Mouse (Mus musculus) intestine, embryonic 16.5 days (tissue): ENCODE results near the gene Slc39a11. TPM values are rescaled to one million over a fixed set of nuclear protein-coding genes. Genes with fewer than 3 reads are reported as not detected.

ENCODE experiments used
- ATAC-seq: fragments of 200-750 bp; cut with Nextera tagmentation; 2 replicates; pipeline ENCODE4 v1.8.0; 2017; ENCODE audit warnings: moderate TSS enrichment, moderate library complexity
- H3K27ac ChIP-seq: fragments of 300-500 bp; sonication (generic); 2 replicates; pipeline ENCODE4 v1.5.1; 2014; ENCODE audit warnings: mild to moderate bottlenecking, low read length
- H3K27me3 ChIP-seq: fragments of 300-500 bp; sonication (generic); replicated peaks from 2 replicates; pipeline ENCODE4 v1.6.1; 2014; ENCODE audit warnings: low read length, control low read depth, mixed read lengths; ENCODE audit not compliant: control insufficient read depth, insufficient read depth
- H3K36me3 ChIP-seq: fragments of 300-500 bp; sonication (generic); 2 replicates; pipeline ENCODE4 v1.6.1; 2014; ENCODE audit warnings: low read length, control low read depth; ENCODE audit not compliant: control insufficient read depth, insufficient read depth
- H3K4me1 ChIP-seq: fragments of 300-500 bp; sonication (generic); 2 replicates; pipeline ENCODE4 v1.6.1; 2014; ENCODE audit warnings: low read length, control low read depth, mixed read lengths; ENCODE audit not compliant: control insufficient read depth, insufficient read depth
- H3K4me2 ChIP-seq: fragments of 300-500 bp; sonication (generic); 2 replicates; pipeline ENCODE4 v1.6.1; 2014; ENCODE audit warnings: low read depth, low read length, control low read depth
- H3K4me3 ChIP-seq: fragments of 300-500 bp; sonication (generic); 2 replicates; pipeline ENCODE4 v1.5.1; 2014; ENCODE audit warnings: mild to moderate bottlenecking, low read length
- H3K9ac ChIP-seq: fragments of 300-500 bp; sonication (generic); 2 replicates; pipeline ENCODE4 v1.6.1; 2014; ENCODE audit warnings: low read depth, low read length
- H3K9me3 ChIP-seq: fragments of 300-500 bp; sonication (generic); 2 replicates; pipeline ENCODE4 v1.6.1; 2016; ENCODE audit warnings: low read length, control low read depth; ENCODE audit not compliant: control insufficient read depth
- WGBS: fragments of 180-500 bp; shearing (Covaris S2); extraction: QIAGEN DNeasy Blood & Tissue Kit; methylation state at CpG from one replicate; pipeline ENCODE4 v1.1.7; 2014; 5-methylcytosine and 5-hydroxymethylcytosine counted together
- polyA plus RNA-seq: library from polyadenylated mRNA; unstranded; fragments of >200 nt; fragmentation: Nextera tagmentation; extraction: Ambion mirVana; gene quantifications from 2 replicates; pipeline ENCODE4 v1.2.1, GENCODE M21; 2015

The Slc39a11 gene
- polyA plus RNA-seq, 1 experiment from 2014 or later: 52.8 TPM

DNA sequence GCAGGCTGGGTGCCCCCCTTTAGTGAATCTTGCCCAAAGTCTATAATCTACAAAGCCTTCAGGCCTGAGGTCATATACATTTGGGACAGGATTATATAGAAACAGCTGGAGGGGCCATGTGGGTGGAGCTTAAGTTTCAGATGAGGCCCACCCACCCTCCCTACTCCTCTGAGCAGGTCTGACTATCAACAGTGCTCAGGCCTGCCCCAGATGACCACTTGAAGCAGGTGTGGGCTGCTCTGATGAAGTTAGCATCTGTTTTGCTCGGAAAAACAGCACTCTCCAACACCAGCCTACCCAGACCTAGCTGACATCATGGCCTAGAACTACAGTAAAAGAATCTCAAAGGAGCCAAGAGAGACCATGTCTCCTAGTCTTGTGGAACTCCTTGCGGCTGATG lies 189.8 kb downstream of the Slc39a11 start:
- H3K4me1 ChIP-seq: no peaks in the 10 kb centered on the region
- H3K27ac ChIP-seq: no peak overlapping the region
- no peaks in the 10 kb centered on the region for H3K9me3 ChIP-seq
- H3K36me3 ChIP-seq: no peaks in the 10 kb centered on the region
- H3K27me3 ChIP-seq: no peaks in the 10 kb centered on the region
- H3K4me3 ChIP-seq: no peak overlapping the region
- 93% methylated on average over 2 of the region's 2 CpGs for WGBS
- H3K9ac ChIP-seq: no peak overlapping the region
- no peak for ATAC-seq
- no peak overlapping the region for H3K4me2 ChIP-seq

DNA sequence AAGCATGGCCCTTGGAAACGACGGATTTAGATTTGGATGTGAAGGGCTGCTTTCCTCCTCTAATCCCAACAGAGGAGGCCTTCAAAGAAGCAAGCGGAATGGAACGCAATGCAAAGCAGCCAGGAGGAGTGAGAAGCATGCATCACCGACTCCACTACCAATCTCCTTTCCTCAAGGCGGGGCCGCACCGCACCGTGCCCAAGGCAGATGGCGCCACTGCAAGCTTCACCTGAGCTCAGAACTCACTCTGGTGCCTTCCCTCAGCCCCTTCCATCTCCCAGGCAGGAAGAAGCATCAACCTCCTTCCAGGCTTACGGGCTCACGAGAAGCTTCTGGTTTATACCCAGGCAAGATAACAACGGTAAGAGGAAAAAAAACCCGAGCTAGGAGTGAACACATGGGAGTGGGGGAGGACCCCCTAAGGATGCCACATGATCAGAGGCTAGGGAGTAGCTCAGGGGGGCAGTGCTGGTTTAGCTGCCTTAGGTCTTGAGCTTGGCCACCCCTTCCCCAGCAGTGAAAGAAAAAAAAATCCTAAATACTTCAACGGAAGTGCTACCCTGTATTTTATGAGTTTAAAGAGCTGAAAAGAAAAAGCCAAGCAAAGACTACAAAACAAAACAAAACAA lies 191.2 kb downstream of the Slc39a11 start:
- WGBS: 69% methylated on average over 15 of the region's 15 CpGs
- ATAC-seq: no peak
- no peaks in the 10 kb centered on the region for H3K9me3 ChIP-seq
- H3K27me3 ChIP-seq: no peaks in the 10 kb centered on the region
- H3K36me3 ChIP-seq: no peaks in the 10 kb centered on the region
- no peak overlapping the region for H3K4me2 ChIP-seq
- H3K4me3 ChIP-seq: no peak overlapping the region
- H3K4me1 ChIP-seq: no peaks in the 10 kb centered on the region
- H3K27ac ChIP-seq: no peak overlapping the region
- H3K9ac ChIP-seq: no peak overlapping the region

DNA sequence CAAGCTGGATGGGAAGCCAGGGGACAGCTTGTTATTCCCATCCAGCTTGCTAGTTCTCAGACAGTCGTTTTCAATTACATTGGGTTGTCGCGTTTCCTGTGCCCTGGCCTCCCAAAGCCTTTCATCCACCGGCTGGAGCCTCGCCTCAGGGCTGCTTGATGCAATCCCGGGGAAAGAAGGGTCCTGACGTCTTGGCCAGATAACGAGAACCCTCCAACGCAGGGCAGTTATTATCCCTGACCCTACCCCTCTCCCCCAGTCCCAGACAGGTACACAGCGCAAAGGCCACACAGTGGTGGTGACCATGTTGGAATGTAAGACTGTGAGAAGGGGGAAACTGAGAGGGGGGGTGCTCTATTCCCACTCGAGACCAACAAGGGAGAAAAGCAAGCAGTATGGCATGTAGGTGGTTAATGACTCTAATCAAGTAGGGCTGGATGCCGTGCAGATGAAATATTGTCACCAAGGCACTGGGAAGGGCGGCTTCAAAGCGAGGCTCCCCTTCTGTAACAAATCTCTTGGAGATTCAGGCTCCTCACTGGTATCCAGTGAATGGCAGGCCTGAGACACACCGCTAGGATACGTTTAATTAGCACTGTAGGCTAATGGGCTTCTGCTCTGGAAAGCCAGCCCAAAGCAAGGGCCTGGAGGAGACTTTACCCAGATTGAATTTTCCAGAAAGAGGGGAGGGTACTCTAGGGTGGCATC lies 196.9 kb downstream of the Slc39a11 start:
- Histone ChIP-seq H3K9me3 (no peaks in the 10 kb centered on the region), H3K4me3 (no peak overlapping the region), H3K9ac (no peak overlapping the region), H3K36me3 (no peaks in the 10 kb centered on the region), H3K4me2 (no peak overlapping the region), H3K4me1 (no peaks in the 10 kb centered on the region), H3K27ac (no peak overlapping the region), H3K27me3 (no peaks in the 10 kb centered on the region)
- WGBS: 46% methylated on average over 16 of the region's 16 CpGs
- no peak for ATAC-seq

DNA sequence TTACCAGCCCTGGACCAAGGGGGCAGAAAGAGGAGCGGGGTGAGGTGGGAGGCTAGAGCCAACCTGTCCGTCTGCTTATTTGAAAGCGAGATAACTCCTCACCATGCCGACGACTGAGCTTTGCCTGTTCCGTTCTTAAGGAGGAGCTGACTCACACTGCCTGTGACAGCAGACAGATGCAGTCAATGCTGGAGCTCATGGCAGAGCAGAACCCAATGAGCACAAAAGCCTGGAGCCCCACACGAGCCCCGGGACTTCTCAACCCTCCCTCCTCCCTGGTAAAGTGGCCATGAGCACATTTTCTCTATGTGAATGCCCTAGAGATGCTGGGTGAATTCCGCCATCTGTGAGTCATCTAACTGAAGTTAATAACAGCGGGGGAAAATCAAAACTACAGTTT lies 198.6 kb downstream of the Slc39a11 start:
- H3K4me1 ChIP-seq: no peaks in the 10 kb centered on the region
- no peak overlapping the region for H3K9ac ChIP-seq
- H3K36me3 ChIP-seq: no peaks in the 10 kb centered on the region
- ATAC-seq: no peak
- H3K4me2 ChIP-seq: no peak overlapping the region
- H3K9me3 ChIP-seq: no peaks in the 10 kb centered on the region
- WGBS: 67% methylated on average over 10 of the region's 10 CpGs
- no peaks in the 10 kb centered on the region for H3K27me3 ChIP-seq
- H3K4me3 ChIP-seq: no peak overlapping the region
- no peak overlapping the region for H3K27ac ChIP-seq

DNA sequence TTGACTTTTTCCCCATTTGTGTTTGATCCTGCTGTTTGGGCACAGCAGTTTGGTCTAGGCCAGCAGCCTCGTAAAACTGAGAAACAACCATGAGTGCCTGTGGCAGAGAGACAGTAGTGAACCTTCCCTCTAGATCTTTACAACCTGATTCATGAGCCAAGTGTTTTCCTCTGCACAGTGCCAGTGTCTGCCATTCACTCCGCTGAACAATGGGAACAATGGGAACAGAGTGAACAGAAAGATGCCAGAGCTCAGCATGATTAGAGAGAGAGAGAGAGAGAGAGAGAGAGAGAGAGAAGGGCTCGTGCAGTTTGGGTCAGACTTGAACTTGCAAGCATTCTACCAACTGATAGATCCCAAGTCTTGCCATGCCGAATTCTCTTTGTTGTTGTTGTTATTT lies 199.2 kb downstream of the Slc39a11 start:
- Histone ChIP-seq H3K9ac (no peak overlapping the region), H3K27me3 (no peaks in the 10 kb centered on the region), H3K36me3 (no peaks in the 10 kb centered on the region), H3K9me3 (no peaks in the 10 kb centered on the region), H3K4me1 (no peaks in the 10 kb centered on the region), H3K27ac (no peak overlapping the region), H3K4me3 (no peak overlapping the region), H3K4me2 (no peak overlapping the region)
- no peak for ATAC-seq
- 77% methylated on average over 4 of the region's 4 CpGs for WGBS

DNA sequence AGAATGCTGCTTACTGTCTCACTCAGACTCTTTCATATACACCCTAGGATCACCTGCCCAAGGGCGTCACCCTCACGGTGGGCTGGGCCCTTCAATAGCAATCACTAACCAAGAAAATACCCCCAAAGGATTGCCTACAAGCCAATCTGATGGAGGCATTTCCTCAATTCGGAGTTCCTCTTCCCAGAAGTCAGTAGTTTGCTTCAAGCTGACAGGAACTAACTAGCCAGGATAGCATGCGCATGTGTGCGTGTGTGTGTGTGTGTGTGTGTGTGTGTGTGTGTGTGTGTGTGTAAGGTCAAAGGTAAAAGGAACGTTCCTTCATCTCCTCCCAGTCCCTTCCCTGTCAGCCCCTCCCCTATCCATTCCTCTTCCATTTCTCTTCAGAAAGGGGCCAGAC lies 199.9 kb downstream of the Slc39a11 start:
- H3K27ac ChIP-seq: no peak overlapping the region
- no peak overlapping the region for H3K4me3 ChIP-seq
- ATAC-seq: no peak
- H3K4me1 ChIP-seq: no peaks in the 10 kb centered on the region
- no peak overlapping the region for H3K9ac ChIP-seq
- 77% methylated on average over 6 of the region's 6 CpGs for WGBS
- H3K27me3 ChIP-seq: no peaks in the 10 kb centered on the region
- no peaks in the 10 kb centered on the region for H3K36me3 ChIP-seq
- H3K9me3 ChIP-seq: no peaks in the 10 kb centered on the region
- no peak overlapping the region for H3K4me2 ChIP-seq

DNA sequence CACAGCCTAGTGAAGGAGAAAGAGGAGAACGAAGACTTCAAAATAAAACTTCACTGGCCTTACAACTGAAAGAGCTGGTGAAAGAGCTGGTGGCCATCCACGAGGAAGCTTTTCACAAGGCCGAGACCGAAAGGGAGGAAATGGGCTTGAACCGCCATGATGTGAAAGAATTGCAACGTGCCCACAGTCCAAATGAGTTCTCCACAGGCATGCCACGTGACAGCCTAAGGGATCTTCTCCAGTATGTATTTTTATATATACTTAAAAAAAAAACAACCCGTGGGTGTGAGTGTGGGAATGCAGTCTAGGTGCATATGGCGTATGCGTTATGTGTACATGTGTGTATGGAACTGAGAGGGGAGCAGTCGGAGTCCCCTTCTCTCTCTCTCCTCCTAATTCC lies 207.8 kb downstream of the Slc39a11 start:
- WGBS: 94% methylated on average over 11 of the region's 11 CpGs
- H3K4me2 ChIP-seq: no peak overlapping the region
- no peak overlapping the region for H3K9ac ChIP-seq
- no peak overlapping the region for H3K4me3 ChIP-seq
- no peak overlapping the region for H3K27ac ChIP-seq
- no peaks in the 10 kb centered on the region for H3K27me3 ChIP-seq
- ATAC-seq: no peak
- H3K9me3 ChIP-seq: peaks cover 5% of the 10 kb centered on the region; the same call in 1 of the 2 replicates
- no peaks in the 10 kb centered on the region for H3K4me1 ChIP-seq
- no peaks in the 10 kb centered on the region; the same call in 1 of the 2 replicates for H3K36me3 ChIP-seq

DNA sequence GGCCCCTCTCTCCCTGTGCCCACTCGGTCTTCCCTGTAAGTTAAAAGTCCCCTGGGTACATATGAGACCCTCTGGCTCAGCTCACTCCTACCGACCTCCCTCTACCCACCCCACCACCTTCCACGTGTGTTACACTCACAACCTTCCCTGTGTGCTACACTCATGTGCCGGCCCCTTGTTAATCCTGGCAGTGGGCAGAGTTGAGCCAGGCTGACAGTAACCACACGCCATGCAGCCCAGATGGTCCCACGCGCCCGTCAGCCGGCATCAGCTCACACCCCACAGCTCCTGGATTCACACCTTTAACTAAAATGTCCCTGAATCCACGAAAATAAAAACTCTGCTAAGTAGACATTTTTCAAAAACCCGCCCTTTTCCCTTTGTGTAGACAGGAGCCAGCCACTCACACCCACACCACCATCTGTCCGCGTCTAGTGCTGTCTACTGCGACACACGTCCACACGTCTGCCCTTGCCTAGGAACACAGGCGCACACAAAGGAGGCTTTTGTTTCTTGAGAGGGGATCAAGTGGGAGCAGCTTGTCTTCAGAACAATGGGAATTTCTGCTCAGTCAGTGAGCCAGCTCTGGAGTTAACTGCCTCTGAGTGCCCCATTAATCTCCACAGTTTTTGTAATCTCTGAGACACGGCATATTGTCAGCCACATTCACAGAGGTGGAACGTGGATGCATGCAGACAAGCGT lies 210.4 kb downstream of the Slc39a11 start:
- no peak overlapping the region for H3K4me3 ChIP-seq
- H3K27me3 ChIP-seq: no peaks in the 10 kb centered on the region
- H3K4me2 ChIP-seq: no peak overlapping the region
- 61% methylated on average over 20 of the region's 20 CpGs for WGBS
- no peaks in the 10 kb centered on the region for H3K4me1 ChIP-seq
- H3K27ac ChIP-seq: no peak overlapping the region
- no peak for ATAC-seq
- no peak overlapping the region for H3K9ac ChIP-seq
- H3K9me3 ChIP-seq: peaks cover 5% of the 10 kb centered on the region; the same call in 1 of the 2 replicates
- H3K36me3 ChIP-seq: no peaks in the 10 kb centered on the region; the same call in 1 of the 2 replicates

DNA sequence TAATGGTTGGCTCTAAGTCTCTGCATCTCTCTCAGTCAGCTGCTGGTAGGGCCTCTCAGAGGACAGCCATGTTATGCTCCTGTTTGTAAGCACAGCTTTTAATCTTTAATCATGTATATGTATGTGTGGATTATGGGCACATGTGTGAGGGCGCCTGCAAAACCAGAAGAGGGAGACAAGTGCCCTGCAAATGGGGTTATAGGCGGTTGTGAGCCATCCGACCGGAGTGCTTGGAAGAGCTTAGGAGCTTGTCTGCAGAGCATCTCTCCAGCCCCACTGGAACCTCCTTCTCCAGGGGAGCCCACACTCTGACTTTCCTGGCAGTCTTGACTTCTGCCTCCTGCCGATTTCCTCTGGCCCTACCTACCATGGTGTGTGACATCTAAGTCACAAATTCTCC lies 211.0 kb downstream of the Slc39a11 start:
- ATAC-seq: no peak
- H3K4me1 ChIP-seq: no peaks in the 10 kb centered on the region
- no peak overlapping the region for H3K27ac ChIP-seq
- H3K9me3 ChIP-seq: peaks cover 5% of the 10 kb centered on the region; the same call in 1 of the 2 replicates
- H3K4me3 ChIP-seq: no peak overlapping the region
- no peak overlapping the region for H3K9ac ChIP-seq
- H3K36me3 ChIP-seq: no peaks in the 10 kb centered on the region; the same call in 1 of the 2 replicates
- no peak overlapping the region for H3K4me2 ChIP-seq
- WGBS: 79% methylated on average over 5 of the region's 5 CpGs
- no peaks in the 10 kb centered on the region for H3K27me3 ChIP-seq
